Mouse (Mus musculus) heart, embryonic 14.5 days (tissue): ENCODE measurements around the gene Hipk4. TPM values are rescaled to one million over a fixed set of nuclear protein-coding genes. Genes with fewer than 3 reads are reported as not detected.

Source experiments
- ATAC-seq: fragments of 200-750 bp; cut with Nextera tagmentation; 2 replicates; pipeline ENCODE4 v1.8.0; 2017; ENCODE audit warnings: low read depth, moderate TSS enrichment; ENCODE audit not compliant: insufficient number of reproducible peaks, insufficient read depth, low FRiP score
- H3K27ac ChIP-seq, 2 experiments: fragments of 200-500 bp in 1 of 2; fragments of 300-500 bp in 1 of 2; sonication (generic) in 1 of 2; replicated peaks in 1 of 2; 2 replicates each; pipeline ENCODE4 v1.5.1; 2012 to 2014; ENCODE audit warnings: low read depth in 2 of 2, low read length in 2 of 2, control low read depth in 1 of 2, mild to moderate bottlenecking in 1 of 2, mixed read lengths in 1 of 2; ENCODE audit not compliant: control insufficient read depth in 1 of 2, insufficient read depth in 1 of 2
- H3K27me3 ChIP-seq: fragments of 300-500 bp; sonication (generic); 2 replicates; pipeline ENCODE4 v1.6.1; 2014; ENCODE audit warnings: mild to moderate bottlenecking, low read length, control low read depth; ENCODE audit not compliant: control insufficient read depth, insufficient read depth
- H3K36me3 ChIP-seq: fragments of 300-500 bp; sonication (generic); 2 replicates; pipeline ENCODE4 v1.6.1; 2014; ENCODE audit warnings: mild to moderate bottlenecking, control low read depth, low read length, mixed read lengths; ENCODE audit not compliant: control insufficient read depth, insufficient read depth
- H3K4me1 ChIP-seq, 2 experiments: fragments of 200-500 bp in 1 of 2; fragments of 300-500 bp in 1 of 2; sonication (generic) in 1 of 2; 2 replicates each; pipeline ENCODE4 v1.6.1; 2012 to 2014; ENCODE audit warnings: low read length in 2 of 2, control low read depth in 1 of 2, mixed read lengths in 1 of 2; ENCODE audit not compliant: control insufficient read depth in 2 of 2, insufficient read depth in 2 of 2
- H3K4me2 ChIP-seq: fragments of 300-500 bp; sonication (generic); 2 replicates; pipeline ENCODE4 v1.6.1; 2014; ENCODE audit warnings: mild to moderate bottlenecking, low read length
- H3K4me3 ChIP-seq, 2 experiments: fragments of 200-500 bp in 1 of 2; fragments of 300-500 bp in 1 of 2; sonication (generic) in 1 of 2; 2 replicates each; pipeline ENCODE4 v1.5.1; 2012 to 2014; ENCODE audit warnings: low read length in 2 of 2, mild to moderate bottlenecking in 2 of 2, control low read depth in 1 of 2, low read depth in 1 of 2, moderate library complexity in 1 of 2; ENCODE audit not compliant: control insufficient read depth in 1 of 2, insufficient read depth in 1 of 2
- H3K9ac ChIP-seq: fragments of 300-500 bp; sonication (generic); 2 replicates; pipeline ENCODE4 v1.6.1; 2014; ENCODE audit warnings: mild to moderate bottlenecking, low read length
- H3K9me3 ChIP-seq: fragments of 300-500 bp; sonication (generic); 2 replicates; pipeline ENCODE4 v1.6.1; 2016; ENCODE audit warnings: low read length, control low read depth; ENCODE audit not compliant: control insufficient read depth
- WGBS: fragments of 180-500 bp; shearing (Covaris S2); extraction: QIAGEN DNeasy Blood & Tissue Kit; methylation state at CpG from one replicate; pipeline ENCODE4 v1.1.7; 2014; 5-methylcytosine and 5-hydroxymethylcytosine counted together
- polyA plus RNA-seq: library from polyadenylated mRNA; unstranded; fragments of >200 nt; fragmentation: Nextera tagmentation; extraction: Ambion mirVana; gene quantifications from 2 replicates; pipeline ENCODE4 v1.2.1, GENCODE M21; 2014

Hipk4 gene
- polyA plus RNA-seq, 1 experiment from 2014 or later, result 0.26 TPM

DNA sequence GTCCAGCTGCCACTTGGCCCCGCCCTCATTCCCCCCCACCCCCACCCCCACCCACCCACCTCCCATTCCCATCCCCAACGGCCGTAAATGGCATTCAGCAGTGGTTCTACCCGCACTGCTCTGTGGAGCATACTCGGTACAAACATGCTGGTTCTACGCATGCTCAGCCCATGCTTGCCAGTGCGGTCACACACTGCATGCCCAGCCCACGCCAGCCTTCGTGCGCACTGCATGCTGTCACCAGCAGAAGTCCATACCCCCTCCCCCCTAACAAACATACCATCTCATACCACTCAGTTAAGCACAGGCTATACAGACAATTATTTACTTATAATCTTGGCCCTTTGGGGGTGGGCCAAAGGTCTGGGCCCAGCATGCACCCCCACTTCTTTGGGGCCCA, 8.6 kb downstream of the Hipk4 start:
- Histone ChIP-seq H3K36me3 (peaks cover 44% of the 10 kb centered on the region), H3K27ac (no peak overlapping the region), H3K9ac (no peak overlapping the region), H3K9me3 (no peaks in the 10 kb centered on the region), H3K4me1 (no peaks in the 10 kb centered on the region), H3K4me3 (no peak overlapping the region), H3K4me2 (no peak overlapping the region), H3K27me3 (no peaks in the 10 kb centered on the region)
- 91% methylated on average over 10 of the region's 10 CpGs for WGBS
- no peak for ATAC-seq

DNA sequence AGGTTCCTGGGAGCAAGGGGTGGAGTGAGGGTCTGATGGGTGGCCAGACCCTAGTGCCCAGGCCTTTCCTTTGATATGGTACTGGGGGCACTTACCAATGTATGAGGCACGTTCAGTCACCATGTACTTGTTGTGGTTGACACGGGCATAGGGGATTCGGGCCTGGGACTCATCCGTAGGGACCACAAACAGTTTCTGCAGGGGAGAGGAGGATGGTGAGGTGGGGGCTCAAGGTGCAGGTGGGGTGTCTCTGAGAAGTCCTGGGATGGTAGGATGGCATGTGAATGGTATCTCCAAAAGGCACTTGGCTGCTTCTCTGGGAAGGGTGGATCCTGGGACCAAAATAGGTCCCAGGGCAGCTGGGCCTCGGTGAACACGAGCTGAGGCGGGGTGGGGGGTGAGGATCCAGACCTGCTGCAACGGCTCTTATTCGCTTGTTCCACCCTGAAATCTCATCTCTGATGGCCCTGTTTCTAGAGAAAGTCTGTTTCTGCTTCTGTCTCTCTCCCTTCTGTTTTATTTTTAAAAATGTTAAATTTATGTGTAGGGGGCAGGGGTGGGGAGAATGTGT, 9.5 kb downstream of the Hipk4 start:
- Histone ChIP-seq H3K9me3 (no peaks in the 10 kb centered on the region), H3K4me2 (no peak overlapping the region), H3K9ac (no peak overlapping the region), H3K36me3 (peaks cover 44% of the 10 kb centered on the region), H3K4me1 (no peaks in the 10 kb centered on the region), H3K27me3 (no peaks in the 10 kb centered on the region), H3K27ac (no peak overlapping the region), H3K4me3 (no peak overlapping the region)
- 76% methylated on average over 9 of the region's 9 CpGs for WGBS
- no peak for ATAC-seq

DNA sequence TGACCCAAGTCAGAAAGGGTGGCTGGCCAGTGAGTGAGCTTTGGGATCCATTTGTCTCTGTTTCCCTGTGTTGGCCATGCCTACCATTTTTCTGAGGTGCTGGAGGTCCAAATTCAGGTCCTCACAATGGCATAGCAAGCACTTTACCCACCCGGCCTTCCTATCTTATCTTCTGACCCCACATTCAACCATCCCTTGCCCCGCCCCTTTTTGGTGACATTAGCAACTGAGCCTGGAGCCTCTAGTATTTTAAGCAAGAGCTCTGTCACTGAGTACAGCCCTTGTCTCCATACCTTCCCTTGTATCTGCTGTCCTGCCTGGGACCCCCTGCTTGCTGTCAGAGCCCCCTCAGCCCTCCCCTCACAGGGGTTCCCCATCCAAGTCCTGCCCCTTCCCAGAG, 12.3 kb downstream of the Hipk4 start:
- no peak for ATAC-seq
- WGBS, result 50% methylated on average over 2 of the region's 2 CpGs
- Histone ChIP-seq H3K4me1 (no peaks in the 10 kb centered on the region), H3K36me3 (peaks cover 57% of the 10 kb centered on the region), H3K27ac (no peak overlapping the region), H3K27me3 (no peaks in the 10 kb centered on the region), H3K4me2 (no peak overlapping the region), H3K4me3 (no peak overlapping the region), H3K9me3 (no peaks in the 10 kb centered on the region), H3K9ac (no peak overlapping the region)

DNA sequence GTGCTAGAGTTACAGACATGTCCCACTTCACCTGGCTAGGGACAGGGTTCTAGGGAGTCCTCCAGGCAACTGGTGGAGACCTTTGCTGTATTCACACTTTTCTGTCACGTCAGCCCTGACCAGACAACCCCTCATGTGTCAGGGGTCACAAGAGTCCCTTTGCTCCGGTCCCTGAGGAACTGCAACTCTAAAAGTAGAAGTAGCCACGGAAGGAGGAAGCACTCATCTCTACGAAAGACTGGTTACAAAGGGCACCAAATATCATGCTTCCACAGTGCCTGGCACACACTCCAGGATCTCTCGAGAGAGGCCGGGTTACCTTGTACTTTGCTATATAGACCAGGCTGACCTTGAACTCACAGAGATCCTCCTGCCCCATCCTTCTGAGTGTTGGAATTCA, 13.6 kb downstream of the Hipk4 start:
- Histone ChIP-seq H3K27me3 (no peaks in the 10 kb centered on the region), H3K4me1 (no peaks in the 10 kb centered on the region), H3K4me2 (no peak overlapping the region), H3K27ac (no peak overlapping the region), H3K4me3 (no peak overlapping the region), H3K36me3 (peaks cover 54% of the 10 kb centered on the region), H3K9ac (no peak overlapping the region), H3K9me3 (no peaks in the 10 kb centered on the region)
- no peak for ATAC-seq
- WGBS, result 83% methylated on average over 6 of the region's 6 CpGs

DNA sequence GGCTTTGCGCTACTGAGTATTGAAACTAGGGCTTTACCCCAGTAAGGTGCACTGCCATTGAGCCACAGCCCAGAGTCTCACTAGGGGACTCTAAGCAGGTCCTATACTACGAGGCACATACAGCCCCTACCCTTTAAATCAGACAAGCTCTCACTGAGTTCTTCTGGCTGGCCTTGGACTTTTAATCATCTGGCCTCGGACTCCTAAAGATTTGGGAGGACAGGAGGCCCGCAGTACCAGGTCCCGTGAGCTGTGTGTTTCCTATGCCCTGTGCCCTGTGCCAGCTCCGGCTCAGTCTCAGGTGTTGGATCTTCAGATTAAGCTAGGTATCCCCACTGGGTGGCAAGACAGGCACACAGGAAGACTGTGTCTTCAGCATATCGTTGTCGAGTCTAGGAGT, 14.9 kb downstream of the Hipk4 start:
- 87% methylated on average over 8 of the region's 8 CpGs for WGBS
- H3K27me3 ChIP-seq, result no peaks in the 10 kb centered on the region
- no peak overlapping the region for H3K9ac ChIP-seq
- H3K27ac ChIP-seq, result no peak overlapping the region
- no peak for ATAC-seq
- peaks cover 3 to 7% of the 10 kb centered on the region in 2 experiments; a peak in 2 of 4 replicates for H3K4me1 ChIP-seq
- H3K9me3 ChIP-seq, result no peaks in the 10 kb centered on the region
- peaks cover 41% of the 10 kb centered on the region for H3K36me3 ChIP-seq
- H3K4me2 ChIP-seq, result no peak overlapping the region
- no peak overlapping the region for H3K4me3 ChIP-seq

DNA sequence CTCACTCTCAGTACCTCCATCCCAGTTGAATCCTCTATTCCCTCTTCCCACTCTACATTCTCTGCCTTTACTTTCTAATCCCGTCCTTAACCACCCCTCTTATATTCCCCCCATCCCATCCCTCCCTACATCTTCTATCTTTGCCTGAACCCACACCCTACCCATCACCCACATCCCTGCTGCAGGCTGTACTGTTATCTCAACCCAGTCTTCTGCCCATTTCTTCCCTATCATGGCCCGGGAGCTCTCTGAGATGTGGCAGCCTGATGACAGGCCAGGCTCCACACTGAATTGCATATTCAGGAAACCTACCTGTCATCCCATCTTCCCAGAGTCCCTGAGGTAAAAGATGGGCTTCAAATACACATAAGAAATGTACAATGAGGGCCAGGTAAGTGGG, 15.7 kb downstream of the Hipk4 start:
- H3K36me3 ChIP-seq, result peaks cover 34% of the 10 kb centered on the region
- no peak overlapping the region for H3K4me3 ChIP-seq
- H3K9ac ChIP-seq, result no peak overlapping the region
- peaks cover 3 to 11% of the 10 kb centered on the region in 2 experiments; a peak in 3 of 4 replicates for H3K4me1 ChIP-seq
- no peaks in the 10 kb centered on the region for H3K9me3 ChIP-seq
- 83% methylated on average over 2 of the region's 2 CpGs for WGBS
- H3K4me2 ChIP-seq, result no peak overlapping the region
- no peak for ATAC-seq
- H3K27ac ChIP-seq, result no peak overlapping the region
- no peaks in the 10 kb centered on the region for H3K27me3 ChIP-seq

GRCm38 (mm10) chr7:27540521-27540920, 17.5 kb downstream of the Hipk4 start:
- Histone ChIP-seq H3K27ac (no peak overlapping the region), H3K4me3 (no peak overlapping the region), H3K36me3 (peaks cover 32% of the 10 kb centered on the region), H3K9me3 (no peaks in the 10 kb centered on the region), H3K4me1 (peaks cover 5 to 15% of the 10 kb centered on the region in 2 experiments; a peak in 3 of 4 replicates), H3K9ac (no peak overlapping the region), H3K4me2 (no peak overlapping the region), H3K27me3 (no peaks in the 10 kb centered on the region)
- no peak for ATAC-seq
- 62% methylated on average over 2 of the region's 2 CpGs for WGBS

- peaks cover 5 to 15% of the 10 kb centered on the region in 2 experiments; a peak in 3 of 4 replicates for H3K4me1 ChIP-seq
- H3K9ac ChIP-seq, result no peak overlapping the region
- H3K27ac ChIP-seq, result no peak overlapping the region
- no peak overlapping the region for H3K4me3 ChIP-seq
- no peaks in the 10 kb centered on the region for H3K27me3 ChIP-seq
- no peaks in the 10 kb centered on the region for H3K9me3 ChIP-seq
- no peak for ATAC-seq
- no peak overlapping the region for H3K4me2 ChIP-seq
- WGBS, result 88% methylated on average over 6 of the region's 6 CpGs
- peaks cover 28% of the 10 kb centered on the region for H3K36me3 ChIP-seq
Measured at GRCm38 (mm10) chr7:27540935-27541334, 17.9 kb downstream of the Hipk4 start.
